Mouse (Mus musculus) kidney, adult 9 months (tissue): ENCODE measurements at regions not wholly inside any gene's neighbourhood (a gene's known extent, or its start where the extent isn't known, plus 50 kb on each side); places are given as distances from the start of the nearest gene placed in this dataset.

Source experiments
- DNase-seq: peaks from one replicate; pipeline ENCODE4 v3.0.0; 2022

DNA sequence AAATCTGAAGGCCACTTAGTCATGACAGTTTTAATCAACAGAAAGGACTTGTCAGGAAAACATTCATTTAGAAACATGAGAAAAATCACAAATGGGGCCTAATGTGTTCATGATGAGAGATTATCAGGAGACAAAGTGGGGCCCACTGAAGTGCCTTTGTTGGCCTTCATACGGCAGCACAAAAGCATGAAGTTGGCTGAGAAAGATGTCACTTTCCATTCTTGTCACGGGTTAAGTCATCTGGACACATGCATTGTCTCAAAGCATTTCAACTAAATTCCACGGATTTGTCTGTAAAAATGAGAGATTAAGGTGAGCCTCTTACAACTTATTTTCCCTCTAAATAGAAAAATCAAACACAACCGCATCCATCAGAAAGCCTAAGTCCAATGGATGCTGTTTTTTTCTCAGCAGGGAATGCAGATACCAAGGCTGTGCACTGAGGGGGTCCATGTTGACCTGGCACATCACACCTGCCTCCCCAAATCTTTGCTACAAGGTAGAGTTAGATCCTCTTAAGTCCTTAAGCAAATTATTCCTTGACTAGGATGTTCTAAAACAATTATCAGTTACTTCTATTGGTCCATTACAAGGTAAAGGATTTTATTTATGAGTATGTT, 1679.2 kb downstream of the 4930444P10Rik start:
- DNase-seq = no peak

DNA sequence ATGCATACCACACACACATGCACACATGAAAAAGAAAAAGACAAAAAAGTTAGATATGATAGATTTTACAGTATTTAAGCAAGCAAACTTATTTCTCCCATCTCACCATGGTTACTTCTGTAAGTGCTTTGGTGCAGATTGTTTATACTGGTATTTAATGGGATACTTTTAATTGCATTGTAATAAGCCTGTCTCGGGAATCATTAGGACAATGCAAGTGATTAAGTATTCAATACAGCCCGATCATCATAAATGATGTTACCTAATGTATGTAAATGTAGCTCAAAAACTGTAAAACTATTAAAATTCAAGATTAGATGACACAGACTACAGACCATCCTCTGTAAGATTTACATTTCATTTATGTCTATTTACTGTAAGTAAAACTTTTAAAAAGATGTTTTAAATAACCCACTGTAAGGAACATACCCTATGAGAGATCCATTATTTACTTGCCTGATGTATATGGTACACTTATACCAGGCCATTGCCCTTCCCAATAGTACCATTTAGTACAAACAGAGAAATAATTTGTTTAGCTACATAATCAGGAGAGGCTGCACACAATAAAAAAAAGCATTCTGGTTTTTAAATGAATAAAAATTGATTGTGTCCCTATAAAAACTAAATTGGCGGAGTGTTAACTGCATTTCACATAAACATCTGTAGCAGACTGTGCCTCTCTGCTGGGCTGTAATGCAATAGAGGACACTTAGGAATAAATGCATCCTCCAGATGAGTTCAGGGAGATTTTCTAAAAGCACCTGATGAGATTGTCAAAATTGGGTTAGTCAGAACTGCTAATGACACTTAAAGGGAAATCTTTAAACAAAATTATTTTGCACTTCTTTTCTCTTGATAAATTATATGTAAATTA, 1722.9 kb downstream of the 4930444P10Rik start:
- no peak for DNase-seq

- peak; percentile 52 for DNase-seq
These were observed 1733.0 kb downstream of the 4930444P10Rik start for GRCm38 (mm10) chr1:14359998-14360640.
